Mouse (Mus musculus): ENCODE results near the gene Dazap1. TPM values are rescaled to one million over a fixed set of nuclear protein-coding genes. Genes with fewer than 3 reads are reported as not detected.

The Dazap1 gene
- polyA plus RNA-seq, 1 experiment from 2014 or later, result 48.2 TPM

- peak; percentile 95 for DNase-seq (ENCODE audit: extremely low spot score, low spot score)
- Histone ChIP-seq H3K27ac (peak overlapping the region; percentile 98), H3K4me3 (peak overlapping the region; percentile 94), H3K9me3 (no peaks in the 10 kb centered on the region), H3K36me3 (replicated peaks) (peaks cover 32% of the 10 kb centered on the region), H3K4me1 (peaks cover 74% of the 10 kb centered on the region), H3K27me3 (ENCODE audit: poor library complexity, severe bottlenecking) (peaks cover 5% of the 10 kb centered on the region)
- WGBS, result 2% methylated on average over 81 of the region's 81 CpGs
Measured at GRCm38 (mm10) chr10:80264341-80265148, 3.3 kb downstream of the Dazap1 start.

DNA sequence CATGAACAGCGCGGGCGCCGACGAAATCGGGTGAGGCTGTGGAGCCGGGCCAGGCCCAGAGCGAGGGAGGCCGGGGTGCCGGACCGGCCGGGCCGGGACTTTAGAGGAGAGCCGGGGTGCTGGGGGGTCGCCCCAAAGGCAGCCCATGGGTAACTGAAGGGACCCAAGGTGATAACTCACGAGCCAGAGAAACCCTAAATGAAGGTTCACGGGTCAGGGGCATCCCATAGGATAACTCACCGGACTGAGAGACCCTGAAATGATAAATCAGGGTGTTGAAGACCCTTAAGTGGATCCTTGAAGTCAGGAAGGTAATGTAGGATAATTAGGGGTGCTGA lies 3.8 kb downstream of the Dazap1 start:
- Histone ChIP-seq H3K4me3 (peak overlapping the region; percentile 94), H3K27ac (peak overlapping the region; percentile 98), H3K4me1 (peaks cover 71% of the 10 kb centered on the region), H3K9me3 (no peaks in the 10 kb centered on the region), H3K36me3 (replicated peaks) (peaks cover 37% of the 10 kb centered on the region), H3K27me3 (ENCODE audit: poor library complexity, severe bottlenecking) (no peaks in the 10 kb centered on the region)
- under 1% methylated on average over 18 of the region's 18 CpGs for WGBS
- DNase-seq (ENCODE audit: extremely low spot score, low spot score), result no peak

GRCm38 (mm10) chr10:80270099-80270498 lies 8.8 kb downstream of the Dazap1 start:
- DNase-seq (ENCODE audit: extremely low spot score, low spot score), result no peak
- H3K36me3 ChIP-seq (replicated peaks), result peaks cover 82% of the 10 kb centered on the region
- no peaks in the 10 kb centered on the region for H3K9me3 ChIP-seq
- no peak overlapping the region for H3K4me3 ChIP-seq
- peaks cover 70% of the 10 kb centered on the region for H3K4me1 ChIP-seq
- no peaks in the 10 kb centered on the region for H3K27me3 ChIP-seq (ENCODE audit: poor library complexity, severe bottlenecking)
- no peak overlapping the region for H3K27ac ChIP-seq
- 96% methylated on average over 2 of the region's 2 CpGs for WGBS

DNA sequence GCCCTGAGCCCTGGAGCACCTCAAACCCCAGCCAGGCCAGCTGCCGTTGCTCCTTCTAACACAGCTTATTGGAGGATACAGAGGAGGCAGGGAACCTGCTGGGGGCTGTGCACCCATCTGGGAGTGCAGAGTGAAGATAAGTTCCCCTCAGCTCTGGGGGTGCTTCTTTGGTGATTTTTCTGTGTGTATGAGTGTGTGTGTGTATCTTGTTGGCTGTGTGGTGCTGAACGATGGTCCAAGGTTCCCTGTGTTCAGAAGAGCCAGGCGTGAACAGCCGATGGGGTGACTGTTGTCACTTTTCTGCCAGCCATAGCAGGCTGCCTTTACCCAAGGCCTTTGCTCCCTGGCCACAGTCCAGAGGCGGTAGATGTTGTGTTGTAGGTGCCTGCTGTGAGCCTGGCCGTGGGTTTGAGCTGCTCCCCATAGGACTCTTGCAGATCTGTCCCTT lies 9.5 kb downstream of the Dazap1 start:
- Histone ChIP-seq H3K36me3 (replicated peaks) (peaks cover 89% of the 10 kb centered on the region), H3K27me3 (ENCODE audit: poor library complexity, severe bottlenecking) (no peaks in the 10 kb centered on the region), H3K27ac (0 out of 2 replicates have a peak overlapping the region, but pooled peaks have one; percentile 8), H3K9me3 (no peaks in the 10 kb centered on the region), H3K4me1 (peaks cover 66% of the 10 kb centered on the region), H3K4me3 (0 out of 2 replicates have a peak overlapping the region, but pooled peaks have one; percentile 10)
- 84% methylated on average over 6 of the region's 6 CpGs for WGBS
- DNase-seq (ENCODE audit: extremely low spot score, low spot score), result no peak

GRCm38 (mm10) chr10:80271186-80271843 lies 10.0 kb downstream of the Dazap1 start:
- Histone ChIP-seq H3K4me3 (peak overlapping the region; percentile 10; the same call in 1 of the 2 replicates), H3K27ac (0 out of 2 replicates have a peak overlapping the region, but pooled peaks have one; percentile 37), H3K4me1 (peaks cover 61% of the 10 kb centered on the region), H3K9me3 (no peaks in the 10 kb centered on the region), H3K36me3 (replicated peaks) (peaks cover 93% of the 10 kb centered on the region), H3K27me3 (ENCODE audit: poor library complexity, severe bottlenecking) (no peaks in the 10 kb centered on the region)
- WGBS, result 94% methylated on average over 5 of the region's 5 CpGs
- DNase-seq (ENCODE audit: extremely low spot score, low spot score), result no peak

GRCm38 (mm10) chr10:80271870-80272585 lies 10.7 kb downstream of the Dazap1 start:
- Histone ChIP-seq H3K9me3 (no peaks in the 10 kb centered on the region), H3K4me1 (peaks cover 53% of the 10 kb centered on the region), H3K27ac (no peak overlapping the region), H3K27me3 (ENCODE audit: poor library complexity, severe bottlenecking) (no peaks in the 10 kb centered on the region), H3K36me3 (replicated peaks) (peaks cover 93% of the 10 kb centered on the region), H3K4me3 (no peak overlapping the region; the same call in 1 of the 2 replicates)
- no peak for DNase-seq (ENCODE audit: extremely low spot score, low spot score)
- WGBS, result 93% methylated on average over 8 of the region's 8 CpGs

GRCm38 (mm10) chr10:80273847-80274246 lies 12.6 kb downstream of the Dazap1 start:
- Histone ChIP-seq H3K4me1 (peaks cover 35% of the 10 kb centered on the region), H3K9me3 (no peaks in the 10 kb centered on the region), H3K36me3 (replicated peaks) (peaks cover 95% of the 10 kb centered on the region), H3K4me3 (no peak overlapping the region), H3K27ac (no peak overlapping the region), H3K27me3 (ENCODE audit: poor library complexity, severe bottlenecking) (no peaks in the 10 kb centered on the region)
- DNase-seq (ENCODE audit: extremely low spot score, low spot score), result no peak
- 92% methylated on average over 3 of the region's 3 CpGs for WGBS

- H3K27ac ChIP-seq, result no peak overlapping the region
- no peak overlapping the region for H3K4me3 ChIP-seq
- peaks cover 94% of the 10 kb centered on the region for H3K36me3 ChIP-seq (replicated peaks)
- WGBS, result 84% methylated on average over 5 of the region's 5 CpGs
- DNase-seq (ENCODE audit: extremely low spot score, low spot score), result no peak
- no peaks in the 10 kb centered on the region for H3K9me3 ChIP-seq
- no peaks in the 10 kb centered on the region for H3K27me3 ChIP-seq (ENCODE audit: poor library complexity, severe bottlenecking)
- peaks cover 18% of the 10 kb centered on the region for H3K4me1 ChIP-seq
Measured at GRCm38 (mm10) chr10:80276238-80276637, 15.0 kb downstream of the Dazap1 start.

DNA sequence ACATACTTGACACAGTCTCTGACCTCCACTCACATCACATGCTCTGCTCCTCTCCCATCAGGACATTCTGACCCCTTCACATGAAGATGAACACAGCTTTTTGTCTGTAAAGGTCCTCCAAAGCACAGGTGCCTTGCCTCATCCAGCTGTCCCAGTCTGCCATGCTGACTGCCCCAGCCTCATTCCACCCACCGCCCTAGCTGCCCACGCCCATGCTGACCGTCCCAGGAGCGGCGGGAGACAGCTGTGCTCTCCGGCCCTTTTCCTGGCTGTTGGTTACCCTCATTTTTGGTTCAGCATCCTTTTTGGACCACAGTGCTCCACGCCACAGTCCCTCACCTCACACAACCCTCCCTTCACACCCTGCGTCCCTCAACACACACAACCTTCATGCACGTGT lies 17.1 kb downstream of the Dazap1 start:
- 96% methylated on average over 9 of the region's 9 CpGs for WGBS
- no peak overlapping the region for H3K27ac ChIP-seq
- no peak overlapping the region for H3K4me3 ChIP-seq
- H3K4me1 ChIP-seq, result peaks cover 6% of the 10 kb centered on the region; the same call in 1 of the 2 replicates
- H3K9me3 ChIP-seq, result no peaks in the 10 kb centered on the region
- no peak for DNase-seq (ENCODE audit: extremely low spot score, low spot score)
- no peaks in the 10 kb centered on the region for H3K27me3 ChIP-seq (ENCODE audit: poor library complexity, severe bottlenecking)
- H3K36me3 ChIP-seq (replicated peaks), result peaks cover 99% of the 10 kb centered on the region

GRCm38 (mm10) chr10:80279273-80279672 lies 18.0 kb downstream of the Dazap1 start:
- Histone ChIP-seq H3K27me3 (ENCODE audit: poor library complexity, severe bottlenecking) (no peaks in the 10 kb centered on the region), H3K36me3 (replicated peaks) (peaks cover 99% of the 10 kb centered on the region), H3K9me3 (no peaks in the 10 kb centered on the region), H3K4me3 (no peak overlapping the region), H3K4me1 (no peaks in the 10 kb centered on the region), H3K27ac (no peak overlapping the region)
- no peak for DNase-seq (ENCODE audit: extremely low spot score, low spot score)
- 95% methylated on average over 12 of the region's 12 CpGs for WGBS

DNA sequence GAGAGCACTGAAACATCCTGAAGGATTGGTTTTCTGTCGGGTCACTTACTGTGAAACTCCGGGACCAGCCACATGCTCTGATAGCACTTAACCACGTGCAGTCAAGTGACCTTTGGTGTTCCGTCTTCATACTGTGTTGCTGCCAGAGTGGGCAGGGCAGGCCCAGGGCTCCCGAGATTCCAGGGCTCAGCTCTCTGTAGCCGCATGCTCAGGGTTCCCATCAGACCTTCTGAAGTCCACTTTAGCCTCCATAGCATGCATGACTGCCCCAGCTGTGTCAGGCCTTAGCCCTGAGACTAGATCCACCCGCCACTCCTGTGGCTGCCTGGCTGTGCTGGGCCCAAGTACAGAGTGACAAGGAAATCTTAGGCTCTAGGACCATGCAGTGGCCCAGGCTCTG lies 20.0 kb downstream of the Dazap1 start:
- no peaks in the 10 kb centered on the region for H3K27me3 ChIP-seq (ENCODE audit: poor library complexity, severe bottlenecking)
- H3K36me3 ChIP-seq (replicated peaks), result peaks cover 99% of the 10 kb centered on the region
- no peak overlapping the region for H3K27ac ChIP-seq
- H3K9me3 ChIP-seq, result no peaks in the 10 kb centered on the region
- no peaks in the 10 kb centered on the region for H3K4me1 ChIP-seq
- DNase-seq (ENCODE audit: extremely low spot score, low spot score), result no peak
- no peak overlapping the region for H3K4me3 ChIP-seq
- 90% methylated on average over 7 of the region's 7 CpGs for WGBS

DNA sequence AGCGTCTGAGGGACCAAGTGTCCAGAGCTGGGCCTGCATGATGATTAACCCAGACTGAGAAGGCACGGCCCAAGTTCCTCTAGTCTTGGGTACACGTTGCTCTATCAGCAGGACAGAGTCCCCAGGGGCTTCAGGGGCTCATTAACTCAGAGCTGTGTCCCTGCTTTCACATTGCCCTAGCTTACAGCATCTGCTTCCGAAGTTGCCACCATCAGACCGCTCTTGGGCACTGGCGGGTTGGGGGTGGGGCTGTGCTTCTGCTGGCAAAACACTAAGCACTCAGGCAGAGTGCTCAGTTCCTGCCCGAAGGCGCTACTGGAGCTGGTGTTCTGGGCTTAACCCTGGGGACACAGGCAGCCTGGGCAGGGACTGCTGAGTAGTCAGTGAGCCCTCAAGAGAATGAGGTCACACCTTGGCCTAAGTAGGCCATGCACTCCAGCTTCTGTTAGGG lies 20.7 kb downstream of the Dazap1 start:
- Histone ChIP-seq H3K9me3 (no peaks in the 10 kb centered on the region), H3K27me3 (ENCODE audit: poor library complexity, severe bottlenecking) (no peaks in the 10 kb centered on the region), H3K4me3 (no peak overlapping the region), H3K27ac (no peak overlapping the region), H3K36me3 (replicated peaks) (peaks cover 99% of the 10 kb centered on the region), H3K4me1 (0 out of 2 replicates have a peak, but pooled peaks cover 1% of the 10 kb centered on the region)
- WGBS, result 80% methylated on average over 8 of the region's 8 CpGs
- DNase-seq (ENCODE audit: extremely low spot score, low spot score), result no peak

Data from forebrain, embryonic 10.5 days (tissue).